Mouse (Mus musculus) brown adipose tissue, adult 24 weeks (tissue): Measurements from ENCODE around the gene Flywch1. TPM values are rescaled to one million over a fixed set of nuclear protein-coding genes. Genes with fewer than 3 reads are reported as not detected.
A peak's percentile ranks its signal among the peaks of the same experiment; 100 is the strongest.
"Not testable (repeated sequence)": the region's sequence is repeated elsewhere in the genome, so short reads cannot be mapped to it uniquely, and the experiment has no call there.

Experiments
- H3K27ac ChIP-seq: fragments of 200-500 bp; replicated peaks from 2 replicates; pipeline ENCODE4 v1.5.1; 2012; ENCODE audit warnings: low read depth, mild to moderate bottlenecking, low read length
- H3K4me1 ChIP-seq: fragments of 200-500 bp; 2 replicates; pipeline ENCODE4 v1.6.1; 2012; ENCODE audit warnings: low read length, mixed read lengths; ENCODE audit not compliant: control insufficient read depth, insufficient read depth, insufficient read length
- H3K4me3 ChIP-seq: fragments of 200-500 bp; 2 replicates; pipeline ENCODE4 v1.5.1; 2012; ENCODE audit warnings: low read depth, mild to moderate bottlenecking, low read length, moderate library complexity; ENCODE audit not compliant: insufficient read depth
- polyA plus RNA-seq: library from polyadenylated mRNA; stranded (reverse); fragments of >200 nt; gene quantifications from 2 replicates; pipeline ENCODE4 v1.2.4, GENCODE M21; 2012; ENCODE audit not compliant: missing spikeins, insufficient read depth, insufficient read length

The Flywch1 gene
- polyA plus RNA-seq, 1 experiment, result 25.8 TPM

- peaks cover 11% of the 10 kb centered on the region; the same call in 1 of the 2 replicates for H3K4me1 ChIP-seq
Observed at GRCm38 (mm10) chr17:23790269-23791078, 19.1 kb upstream of the Flywch1 start, which contains the start of gene Srrm2. Gene Srrm2, plus strand, starts transcription at chr17:23790532.

GRCm38 (mm10) chr17:23789749-23790268 is 18.4 kb upstream of the Flywch1 start:
- H3K27ac ChIP-seq, result peak overlapping the region; percentile 50
- peaks cover 11% of the 10 kb centered on the region; the same call in 1 of the 2 replicates for H3K4me1 ChIP-seq
- H3K4me3 ChIP-seq, result peak overlapping the region; percentile 55

More at GRCm38 (mm10) chr17:23790269-23791078, 19.1 kb upstream of the Flywch1 start, which contains the start of gene Srrm2:
- peak within 1 kb of the TSS; percentile 50 for H3K27ac ChIP-seq
- peak within 1 kb of the TSS; percentile 55 for H3K4me3 ChIP-seq

GRCm38 (mm10) chr17:23788973-23789372 is 17.6 kb upstream of the Flywch1 start:
- Histone ChIP-seq H3K4me1 (peaks cover 11% of the 10 kb centered on the region; the same call in 1 of the 2 replicates), H3K4me3 (no peak overlapping the region)

GRCm38 (mm10) chr17:23786510-23786931 is 15.1 kb upstream of the Flywch1 start:
- Histone ChIP-seq H3K27ac (no peak overlapping the region), H3K4me3 (peak overlapping the region; percentile 74), H3K4me1 (peaks cover 9% of the 10 kb centered on the region; the same call in 1 of the 2 replicates)

More at GRCm38 (mm10) chr17:23788973-23789372, 17.6 kb upstream of the Flywch1 start:
- no peak overlapping the region for H3K27ac ChIP-seq

GRCm38 (mm10) chr17:23785561-23786471 is 14.4 kb upstream of the Flywch1 start, which contains the start of gene Flywch2:
Gene Flywch2, minus strand, starts transcription at chr17:23786081.
- Histone ChIP-seq H3K4me3 (peak within 1 kb of the TSS; percentile 74), H3K4me1 (peaks cover 7% of the 10 kb centered on the region; the same call in 1 of the 2 replicates), H3K27ac (no peak within 1 kb of the TSS)

GRCm38 (mm10) chr17:23783352-23783751 is 11.9 kb upstream of the Flywch1 start:
- H3K4me1 ChIP-seq, result no peaks in the 10 kb centered on the region
- no peak overlapping the region for H3K4me3 ChIP-seq
- H3K27ac ChIP-seq, result no peak overlapping the region

- Histone ChIP-seq H3K4me3 (no peak overlapping the region), H3K27ac (no peak overlapping the region), H3K4me1 (no peaks in the 10 kb centered on the region)
Observed at GRCm38 (mm10) chr17:23778447-23778846, 7.0 kb upstream of the Flywch1 start.

GRCm38 (mm10) chr17:23777141-23777540 is 5.7 kb upstream of the Flywch1 start:
- no peak overlapping the region for H3K4me3 ChIP-seq
- no peak overlapping the region for H3K27ac ChIP-seq
- no peaks in the 10 kb centered on the region for H3K4me1 ChIP-seq

GRCm38 (mm10) chr17:23776216-23776615 is 4.8 kb upstream of the Flywch1 start:
- H3K4me3 ChIP-seq, result no peak overlapping the region
- H3K4me1 ChIP-seq, result no peaks in the 10 kb centered on the region
- no peak overlapping the region for H3K27ac ChIP-seq

- no peak overlapping the region for H3K27ac ChIP-seq
- no peaks in the 10 kb centered on the region for H3K4me1 ChIP-seq
- no peak overlapping the region for H3K4me3 ChIP-seq
Observed at GRCm38 (mm10) chr17:23774090-23774489, 2.7 kb upstream of the Flywch1 start.

- Histone ChIP-seq H3K4me3 (no peak overlapping the region), H3K4me1 (no peaks in the 10 kb centered on the region), H3K27ac (no peak overlapping the region)
Observed at GRCm38 (mm10) chr17:23773676-23774075, 2.3 kb upstream of the Flywch1 start.

- not testable (repeated sequence) for H3K4me3 ChIP-seq
Observed at GRCm38 (mm10) chr17:23772219-23772556, 786 bp upstream of the Flywch1 start.

GRCm38 (mm10) chr17:23770896-23771283 is 512 bp downstream of the Flywch1 start:
- H3K27ac ChIP-seq, result peak overlapping the region; percentile 44
- H3K4me3 ChIP-seq, result peak overlapping the region; percentile 89
- H3K4me1 ChIP-seq, result no peaks in the 10 kb centered on the region

More at GRCm38 (mm10) chr17:23772219-23772556, 786 bp upstream of the Flywch1 start:
- not testable (repeated sequence) for H3K4me1 ChIP-seq, H3K27ac ChIP-seq

GRCm38 (mm10) chr17:23770493-23770892 is 909 bp downstream of the Flywch1 start:
- Histone ChIP-seq H3K4me1 (no peaks in the 10 kb centered on the region), H3K4me3 (peak overlapping the region; percentile 89), H3K27ac (no peak overlapping the region)

GRCm38 (mm10) chr17:23762976-23763375 is 8.4 kb downstream of the Flywch1 start:
- Histone ChIP-seq H3K4me3 (no peak overlapping the region), H3K4me1 (no peaks in the 10 kb centered on the region), H3K27ac (no peak overlapping the region)
